Mouse (Mus musculus) forebrain, embryonic 11.5 days (tissue): Measurements from ENCODE around the gene Lta. TPM values are rescaled to one million over a fixed set of nuclear protein-coding genes. Genes with fewer than 3 reads are reported as not detected.
"Not testable (repeated sequence)": the region's sequence is repeated elsewhere in the genome, so short reads cannot be mapped to it uniquely, and the experiment has no call there.

Experiments used
- ATAC-seq: fragments of 200-750 bp; cut with Nextera tagmentation; replicated peaks from 2 replicates; pipeline ENCODE4 v1.8.0; 2017; ENCODE audit warnings: moderate TSS enrichment; ENCODE audit not compliant: low FRiP score
- DNase-seq: peaks from one replicate; pipeline ENCODE4 v3.0.0-alpha.2; 2017; ENCODE audit warnings: low spot score
- H3K27ac ChIP-seq: fragments of 300-500 bp; sonication (generic); 2 replicates; pipeline ENCODE4 v1.5.1; 2014; ENCODE audit warnings: low read depth, low read length
- H3K27me3 ChIP-seq: fragments of 300-500 bp; sonication (generic); 2 replicates; pipeline ENCODE4 v1.6.1; 2014; ENCODE audit warnings: mild to moderate bottlenecking, low read length, mixed read lengths; ENCODE audit not compliant: control insufficient read depth, insufficient read depth
- H3K36me3 ChIP-seq: fragments of 300-500 bp; sonication (generic); 2 replicates; pipeline ENCODE4 v1.6.1; 2014; ENCODE audit warnings: mild to moderate bottlenecking, low read length, moderate library complexity, mixed read lengths; ENCODE audit not compliant: control insufficient read depth, insufficient read depth
- H3K4me1 ChIP-seq: fragments of 300-500 bp; sonication (generic); replicated peaks from 2 replicates; pipeline ENCODE4 v1.6.1; 2014; ENCODE audit warnings: low read length, mixed read lengths; ENCODE audit not compliant: control insufficient read depth, insufficient read depth
- H3K4me2 ChIP-seq: fragments of 300-500 bp; sonication (generic); 2 replicates; pipeline ENCODE4 v1.6.1; 2014; ENCODE audit warnings: low read depth, mild to moderate bottlenecking, low read length, moderate library complexity, mixed read lengths; ENCODE audit not compliant: severe bottlenecking
- H3K4me3 ChIP-seq: fragments of 300-500 bp; sonication (generic); 2 replicates; pipeline ENCODE4 v1.5.1; 2014; ENCODE audit warnings: low read depth, low read length
- H3K9ac ChIP-seq: fragments of 300-500 bp; sonication (generic); 2 replicates; pipeline ENCODE4 v1.6.1; 2014; ENCODE audit warnings: low read length
- H3K9me3 ChIP-seq: fragments of 300-500 bp; sonication (generic); 2 replicates; pipeline ENCODE4 v1.6.1; 2016; ENCODE audit warnings: low read length, mixed read lengths; ENCODE audit not compliant: control insufficient read depth
- WGBS: fragments of 180-500 bp; shearing (Covaris S2); extraction: QIAGEN DNeasy Blood & Tissue Kit; methylation state at CpG from one replicate; pipeline ENCODE4 v1.1.7; 2014; 5-methylcytosine and 5-hydroxymethylcytosine counted together
- polyA plus RNA-seq: library from polyadenylated mRNA; unstranded; fragments of >200 nt; fragmentation: Nextera tagmentation; extraction: Ambion mirVana; gene quantifications from 2 replicates; pipeline ENCODE4 v1.2.1, GENCODE M21; 2014

Lta gene
- polyA plus RNA-seq, 1 experiment from 2014 or later: not detected

GRCm38 (mm10) chr17:35234090-35234489 is 28.9 kb upstream of the Lta start:
- not testable (repeated sequence) for DNase-seq, H3K9me3 ChIP-seq, H3K27me3 ChIP-seq, H3K27ac ChIP-seq, ATAC-seq, H3K4me2 ChIP-seq, H3K4me3 ChIP-seq, H3K9ac ChIP-seq, H3K4me1 ChIP-seq, H3K36me3 ChIP-seq
- 93% methylated on average over 7 of the region's 7 CpGs for WGBS

- H3K27me3 ChIP-seq: no peaks in the 10 kb centered on the region
- H3K9me3 ChIP-seq: no peaks in the 10 kb centered on the region
- peak within 1 kb of the TSS; percentile 82 for H3K4me2 ChIP-seq
- 91% methylated on average over 18 of the region's 18 CpGs for WGBS
- peaks cover 2% of the 10 kb centered on the region; the same call in 1 of the 2 replicates for H3K4me1 ChIP-seq
- peaks cover 3% of the 10 kb centered on the region; the same call in 1 of the 2 replicates for H3K36me3 ChIP-seq
- DNase-seq (no peak), ATAC-seq (no peak)
- no peak within 1 kb of the TSS for H3K27ac ChIP-seq
- peak within 1 kb of the TSS; percentile 55 for H3K4me3 ChIP-seq
- H3K9ac ChIP-seq: peak within 1 kb of the TSS; percentile 93; the same call in 1 of the 2 replicates
Measured at GRCm38 (mm10) chr17:35233114-35233980, 28.2 kb upstream of the Lta start, which contains the start of gene Atp6v1g2. Gene Atp6v1g2, plus strand, starts transcription at chr17:35233660.

DNA sequence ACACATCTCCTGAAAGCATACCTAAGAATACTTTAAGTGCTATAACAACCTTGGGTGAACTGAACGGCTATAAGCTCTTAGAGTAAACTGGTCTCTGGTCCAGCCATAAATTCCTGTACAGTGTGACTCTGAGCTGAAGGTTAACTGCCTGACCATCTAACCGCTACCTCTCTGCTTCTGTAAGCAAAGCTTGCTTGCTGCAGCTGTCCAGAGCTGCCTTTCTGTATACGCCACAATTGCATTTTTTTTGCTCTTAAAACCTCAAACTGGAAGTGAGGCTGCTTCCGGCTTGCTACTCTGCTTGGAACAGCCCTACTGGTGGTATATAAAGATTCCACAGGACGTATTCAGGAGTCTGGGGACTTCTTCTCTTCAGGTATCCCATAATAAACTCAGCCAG is 27.5 kb upstream of the Lta start:
- WGBS: 87% methylated on average over 5 of the region's 5 CpGs
- Histone ChIP-seq H3K4me1 (peaks cover 2% of the 10 kb centered on the region; the same call in 1 of the 2 replicates), H3K36me3 (peaks cover 3% of the 10 kb centered on the region; the same call in 1 of the 2 replicates), H3K9me3 (no peaks in the 10 kb centered on the region), H3K27me3 (no peaks in the 10 kb centered on the region), H3K4me3 (no peak overlapping the region), H3K9ac (no peak overlapping the region), H3K4me2 (no peak overlapping the region), H3K27ac (no peak overlapping the region)
- no peak for DNase-seq
- no peak for ATAC-seq

DNA sequence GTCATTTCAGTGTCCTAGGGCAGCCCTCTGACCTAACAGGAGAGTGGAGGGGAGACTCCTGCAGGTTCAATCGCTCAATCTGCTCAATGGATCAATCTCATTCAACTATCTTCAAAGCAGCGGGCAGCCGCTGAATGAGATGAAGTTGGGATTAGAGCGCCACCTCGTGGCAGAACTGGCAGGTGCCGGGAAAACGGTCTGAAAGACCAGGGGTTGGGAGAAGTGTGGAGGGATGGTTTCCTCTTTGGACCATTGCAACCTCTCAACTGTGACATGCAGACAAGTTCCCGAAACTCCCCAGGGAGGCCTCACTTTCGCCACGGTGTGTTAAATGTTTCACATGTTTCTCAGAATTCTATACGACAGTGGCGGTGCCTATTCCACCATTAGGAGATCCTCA is 26.9 kb upstream of the Lta start:
- H3K9ac ChIP-seq: no peak overlapping the region
- DNase-seq: peak; percentile 91
- H3K27me3 ChIP-seq: no peaks in the 10 kb centered on the region
- H3K4me2 ChIP-seq: no peak overlapping the region
- no peak for ATAC-seq
- no peak overlapping the region for H3K27ac ChIP-seq
- peaks cover 2% of the 10 kb centered on the region; the same call in 1 of the 2 replicates for H3K4me1 ChIP-seq
- H3K4me3 ChIP-seq: no peak overlapping the region
- H3K9me3 ChIP-seq: no peaks in the 10 kb centered on the region
- peaks cover 3% of the 10 kb centered on the region; the same call in 1 of the 2 replicates for H3K36me3 ChIP-seq
- 17% methylated on average over 12 of the region's 12 CpGs for WGBS

DNA sequence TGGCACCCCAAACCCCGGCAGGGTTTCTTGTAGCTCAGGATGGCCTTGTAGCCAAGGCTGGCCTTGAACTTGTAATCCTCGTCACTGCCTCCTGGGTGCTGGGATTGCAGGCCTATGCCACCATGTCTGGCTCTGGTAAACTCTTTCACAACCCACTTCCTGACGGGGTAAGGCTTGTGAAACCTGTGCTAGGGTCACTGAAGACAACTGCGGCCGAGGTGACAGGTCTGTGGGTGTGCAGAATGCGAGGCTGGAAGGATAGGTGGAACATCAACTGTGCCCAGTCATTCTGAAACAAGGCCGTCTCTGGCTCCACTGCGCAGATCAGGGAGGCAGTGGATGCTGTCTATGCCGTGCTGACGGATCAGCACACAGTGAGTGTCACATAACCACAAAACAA is 25.9 kb upstream of the Lta start:
- Histone ChIP-seq H3K9ac (no peak overlapping the region; the same call in 1 of the 2 replicates), H3K27me3 (no peaks in the 10 kb centered on the region), H3K27ac (no peak overlapping the region), H3K4me1 (peaks cover 2% of the 10 kb centered on the region; the same call in 1 of the 2 replicates), H3K4me3 (no peak overlapping the region), H3K4me2 (no peak overlapping the region), H3K36me3 (peaks cover 3% of the 10 kb centered on the region; the same call in 1 of the 2 replicates), H3K9me3 (no peaks in the 10 kb centered on the region)
- DNase-seq (no peak), ATAC-seq (no peak)
- 91% methylated on average over 10 of the region's 10 CpGs for WGBS

DNA sequence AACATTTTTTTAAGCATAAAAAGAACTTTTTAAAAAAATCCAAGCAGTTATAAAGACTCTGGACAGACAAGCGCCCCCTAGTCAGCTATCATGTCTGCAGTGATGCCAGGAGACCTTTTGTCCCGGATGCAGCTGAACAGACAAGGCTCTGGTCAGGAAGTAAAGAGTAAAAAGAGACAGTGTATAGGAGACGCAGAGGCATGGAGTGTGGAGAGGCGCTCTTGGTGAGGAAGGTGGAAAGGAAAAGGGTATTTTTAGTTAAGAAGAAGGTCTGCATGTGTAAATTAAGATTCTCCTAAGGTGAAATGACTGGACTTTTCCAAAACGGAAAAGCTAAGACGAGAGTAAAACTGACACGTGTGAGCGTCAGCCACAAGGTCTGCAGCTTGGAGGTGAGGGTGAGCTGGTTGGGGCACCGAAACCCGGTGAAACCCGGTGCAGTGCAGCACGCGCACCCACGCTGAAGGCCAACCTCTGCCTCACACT is 21.5 kb upstream of the Lta start:
- peaks cover 3% of the 10 kb centered on the region; the same call in 1 of the 2 replicates for H3K36me3 ChIP-seq
- H3K9ac ChIP-seq: no peak overlapping the region
- H3K27me3 ChIP-seq: no peaks in the 10 kb centered on the region
- DNase-seq (no peak), ATAC-seq (no peak)
- H3K9me3 ChIP-seq: no peaks in the 10 kb centered on the region
- no peaks in the 10 kb centered on the region for H3K4me1 ChIP-seq
- H3K27ac ChIP-seq: no peak overlapping the region
- 89% methylated on average over 14 of the region's 14 CpGs for WGBS
- no peak overlapping the region for H3K4me3 ChIP-seq
- H3K4me2 ChIP-seq: no peak overlapping the region

DNA sequence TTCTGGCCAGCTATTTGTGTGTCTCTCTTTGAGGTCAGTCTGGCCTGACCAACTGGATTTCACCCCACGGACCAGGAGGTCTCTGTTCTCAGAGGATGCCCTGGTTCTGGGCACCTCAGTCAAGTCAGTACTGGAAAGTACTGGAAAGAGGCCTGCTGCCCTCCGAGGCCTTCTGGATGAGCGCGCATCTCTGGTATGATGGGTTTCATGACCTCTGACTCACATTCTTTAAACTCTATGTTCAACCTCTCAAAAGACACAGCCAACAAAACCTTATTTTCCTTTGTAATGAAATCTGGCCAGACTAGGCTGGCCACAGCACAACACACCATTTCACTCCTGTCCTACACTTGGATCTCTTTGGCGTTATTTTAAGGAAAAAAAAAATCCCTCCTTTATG is 20.3 kb upstream of the Lta start:
- H3K36me3 ChIP-seq: peaks cover 5% of the 10 kb centered on the region; the same call in 1 of the 2 replicates
- WGBS: 96% methylated on average over 5 of the region's 5 CpGs
- DNase-seq: no peak

DNA sequence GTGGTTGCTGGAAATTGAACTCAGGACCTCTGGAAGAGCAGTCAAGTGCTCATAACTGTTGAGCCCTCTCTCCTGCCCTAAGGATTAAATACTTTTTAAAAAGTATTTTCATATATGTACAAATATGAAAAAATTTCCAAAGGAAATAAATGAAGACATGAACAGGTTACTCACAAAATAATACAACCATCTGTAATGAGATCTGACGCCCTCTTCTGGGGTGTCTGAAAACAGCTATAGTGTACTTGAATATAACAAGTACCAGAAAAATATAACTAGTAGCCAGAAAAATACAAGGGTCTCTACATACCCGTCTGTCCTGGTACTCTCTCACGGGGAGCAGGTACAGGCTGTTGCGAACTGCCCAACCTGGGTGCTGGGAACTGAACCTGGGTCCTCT is 19.5 kb upstream of the Lta start:
- H3K4me2 ChIP-seq: no peak overlapping the region

More for the DNA sequence above, 20.3 kb upstream of the Lta start:
- Histone ChIP-seq H3K4me1 (no peaks in the 10 kb centered on the region), H3K9ac (no peak overlapping the region), H3K27me3 (no peaks in the 10 kb centered on the region), H3K4me3 (no peak overlapping the region), H3K27ac (no peak overlapping the region), H3K4me2 (no peak overlapping the region), H3K9me3 (no peaks in the 10 kb centered on the region)
- ATAC-seq: no peak

More for the DNA sequence above, 19.5 kb upstream of the Lta start:
- H3K4me1 ChIP-seq: no peaks in the 10 kb centered on the region
- no peaks in the 10 kb centered on the region for H3K27me3 ChIP-seq
- DNase-seq (no peak), ATAC-seq (no peak)
- H3K9me3 ChIP-seq: no peaks in the 10 kb centered on the region
- WGBS: 96% methylated on average over 4 of the region's 4 CpGs
- H3K9ac ChIP-seq: no peak overlapping the region
- peaks cover 7% of the 10 kb centered on the region; the same call in 1 of the 2 replicates for H3K36me3 ChIP-seq
- no peak overlapping the region for H3K27ac ChIP-seq
- no peak overlapping the region for H3K4me3 ChIP-seq
